Mouse (Mus musculus) CD4-positive, CD25-positive, alpha-beta regulatory T cell, adult 2 months (primary cell): Measurements from ENCODE around the gene S100a10.

ENCODE experiments used
- DNase-seq: peaks from one replicate; pipeline ENCODE4 v3.0.0-alpha.2; 2012; ENCODE audit warnings: low read depth, low spot score

S100a10 gene

DNA sequence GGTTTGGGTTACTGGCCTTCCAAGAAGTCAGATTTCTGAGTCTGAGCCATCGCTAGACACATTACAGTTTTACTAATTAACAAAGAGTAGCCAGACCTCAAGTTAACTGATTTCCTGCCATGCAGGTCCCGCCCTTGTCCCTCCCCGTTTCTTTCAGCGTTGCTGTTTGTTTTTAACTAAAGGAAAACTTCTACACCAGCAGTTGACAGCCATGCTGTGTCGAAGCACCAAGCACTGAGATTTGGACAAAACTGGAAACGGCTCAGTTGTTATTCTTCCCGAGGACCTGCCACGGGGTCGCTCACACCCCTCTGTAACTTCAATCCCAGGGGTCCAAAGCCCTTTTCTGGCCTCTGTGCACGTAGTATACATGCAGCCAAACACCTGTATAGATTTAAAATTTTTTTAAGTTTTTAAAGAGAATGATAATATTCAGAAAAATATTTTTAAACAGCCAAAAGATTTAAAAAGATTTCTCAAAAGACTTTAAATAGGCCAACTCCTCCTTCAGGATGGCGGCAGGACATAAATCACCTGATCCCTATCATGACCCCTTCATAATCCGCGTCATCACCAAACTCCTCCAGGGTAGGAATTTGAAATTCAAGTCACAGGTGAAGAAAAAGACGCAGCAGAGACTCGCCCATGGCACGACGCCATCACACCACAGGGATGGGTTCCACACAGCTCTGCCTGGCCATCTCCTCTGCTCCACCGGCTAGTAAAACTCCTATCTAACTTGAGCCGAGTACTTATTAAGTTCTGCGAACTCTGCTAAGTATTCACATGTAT lies 6.9 kb upstream of the S100a10 start:
- peak; percentile 83 for DNase-seq

DNA sequence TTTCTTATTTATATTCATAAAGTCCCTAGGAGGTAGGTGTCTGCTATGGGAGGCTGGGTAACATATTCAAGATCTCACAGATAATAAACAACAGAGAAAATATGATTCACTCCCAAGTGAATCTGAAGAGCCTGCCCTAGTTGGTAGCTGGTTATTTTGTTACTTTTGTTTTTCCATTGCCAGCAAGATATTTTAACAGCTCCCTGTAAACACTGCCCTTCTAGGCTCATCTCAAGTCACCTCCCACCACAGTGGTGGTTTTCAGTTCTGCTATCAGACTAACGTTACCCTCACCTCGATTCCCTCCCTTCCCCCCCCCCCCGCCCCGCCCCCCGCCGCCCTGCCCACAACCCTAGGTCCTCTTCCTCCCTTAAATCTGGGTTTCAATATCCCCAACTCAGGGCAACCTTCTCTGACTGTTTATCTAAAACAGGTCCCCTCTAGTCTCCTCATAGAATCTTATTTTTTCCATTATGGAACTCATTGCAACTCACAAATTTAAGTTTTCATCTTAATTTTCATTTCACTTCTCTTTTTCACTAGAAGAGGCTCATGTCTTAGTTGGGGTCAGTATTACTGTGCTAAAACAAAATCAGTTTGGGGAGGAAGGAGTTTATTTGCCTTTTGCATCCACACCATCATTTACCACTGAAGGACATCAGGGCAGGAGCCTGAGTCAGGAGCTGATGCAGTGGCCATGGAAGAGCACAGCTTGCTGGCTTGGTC lies 6.2 kb upstream of the S100a10 start:
- peak; percentile 65 for DNase-seq

DNA sequence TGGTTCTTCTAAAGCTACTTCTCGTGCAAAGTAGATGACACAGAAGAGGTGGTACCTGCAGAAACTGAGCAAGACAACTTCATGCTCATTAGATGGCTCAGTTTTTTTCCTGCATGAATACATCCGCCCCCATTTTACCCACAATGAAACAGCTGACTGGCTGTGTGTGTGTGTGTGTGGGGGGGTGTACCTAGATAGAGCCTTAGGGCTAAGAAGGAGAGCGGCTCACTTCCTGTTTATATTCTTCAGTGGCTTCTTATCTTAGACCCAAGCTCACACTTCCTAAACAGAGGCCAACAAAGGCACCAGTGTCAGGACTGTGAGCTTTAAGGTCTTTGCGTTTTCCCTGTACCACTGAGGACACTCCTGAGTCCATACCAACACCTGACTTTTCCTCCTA lies 4.9 kb upstream of the S100a10 start:
- peak; percentile 88 for DNase-seq

DNA sequence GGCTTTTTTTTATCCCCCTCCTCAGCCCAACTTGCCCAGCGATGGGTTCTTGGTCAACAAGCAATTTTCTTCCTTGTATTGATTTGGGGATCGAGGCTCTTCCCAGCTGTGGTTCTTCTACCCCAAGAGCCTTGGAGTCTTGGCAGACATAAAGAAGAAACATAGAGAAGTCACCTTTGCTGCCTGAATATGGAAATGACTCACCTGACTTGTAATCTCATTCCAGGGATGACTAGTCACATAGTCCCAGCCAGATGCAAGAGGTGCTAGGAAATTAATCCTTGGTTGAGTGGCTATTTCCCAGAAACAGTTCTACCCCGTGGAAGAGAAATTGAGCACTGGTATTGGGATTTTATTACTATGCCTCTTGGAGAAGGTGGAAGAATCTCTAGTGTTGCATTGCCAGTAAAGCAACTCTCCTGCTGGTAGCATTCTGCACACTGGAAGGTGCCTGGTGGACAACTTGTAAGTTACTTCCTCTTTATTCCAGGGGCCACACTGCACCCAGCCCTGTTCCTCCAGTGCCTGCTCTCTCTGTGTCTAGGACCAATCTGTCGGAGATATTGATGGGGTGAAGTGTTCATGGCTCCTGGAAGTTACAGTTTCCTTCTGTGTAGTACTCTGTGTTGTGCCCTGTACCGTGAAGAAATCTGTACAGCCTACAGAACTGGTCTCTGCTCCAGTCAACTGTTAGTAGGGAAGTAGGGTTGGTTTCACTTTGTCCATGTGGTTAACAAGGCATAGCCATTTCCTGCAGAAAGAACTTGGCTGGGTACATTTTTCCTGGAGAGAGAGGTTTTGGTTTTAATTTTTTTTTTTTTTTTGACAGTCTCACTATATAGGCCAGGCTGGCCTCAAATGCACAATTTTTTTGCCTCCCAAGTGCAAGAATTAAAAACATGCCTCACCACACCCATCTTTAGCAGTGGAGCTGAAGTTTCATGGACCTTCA lies 2.7 kb upstream of the S100a10 start:
- DNase-seq = peak; percentile 24

DNA sequence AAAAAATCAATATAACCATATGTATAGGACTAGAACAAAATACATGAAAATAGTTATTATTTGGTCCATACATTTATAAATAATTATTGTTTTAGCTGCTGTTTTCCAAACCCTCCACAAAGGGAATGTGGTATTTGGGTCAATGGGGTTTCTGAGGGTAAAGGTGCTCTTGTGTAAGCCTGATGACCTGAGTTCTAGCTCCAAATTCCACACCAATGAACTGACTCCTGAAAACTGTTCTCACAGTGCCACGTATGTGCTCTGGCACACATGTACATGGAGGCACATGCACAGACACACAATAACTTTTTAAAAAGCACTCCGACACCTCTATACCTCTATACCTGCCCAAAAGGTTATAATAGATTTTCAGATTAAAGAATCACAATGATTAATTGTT lies 1.6 kb upstream of the S100a10 start:
- no peak for DNase-seq

- DNase-seq = no peak
Measured at GRCm38 (mm10) chr3:93553765-93554378, 1.0 kb upstream of the S100a10 start.

- peak; percentile 42 for DNase-seq
Measured at GRCm38 (mm10) chr3:93554379-93554980, 400 bp upstream of the S100a10 start.

GRCm38 (mm10) chr3:93555878-93556254 lies 986 bp downstream of the S100a10 start:
- peak; percentile 34 for DNase-seq

- no peak for DNase-seq
Measured at GRCm38 (mm10) chr3:93556599-93556998, 1.7 kb downstream of the S100a10 start.

DNA sequence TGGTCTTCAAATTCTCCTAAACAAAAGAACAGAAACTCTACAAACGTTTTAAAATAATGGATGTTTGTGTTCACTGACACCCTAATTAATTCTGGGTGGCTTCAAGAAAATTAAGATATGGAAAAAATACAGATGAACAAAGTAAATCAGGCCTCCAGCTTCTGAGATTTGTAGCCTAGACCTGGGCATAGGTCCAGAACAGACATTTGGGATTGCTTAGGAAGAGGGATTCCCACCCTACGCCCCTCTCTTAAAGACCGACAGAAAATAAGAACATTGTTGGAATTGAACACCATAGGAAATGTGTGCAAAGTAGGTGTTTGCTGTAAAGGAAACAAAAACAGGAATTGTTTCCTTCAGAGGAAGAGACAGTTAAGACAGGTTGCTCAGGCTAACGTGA lies 2.6 kb downstream of the S100a10 start:
- DNase-seq = no peak

DNA sequence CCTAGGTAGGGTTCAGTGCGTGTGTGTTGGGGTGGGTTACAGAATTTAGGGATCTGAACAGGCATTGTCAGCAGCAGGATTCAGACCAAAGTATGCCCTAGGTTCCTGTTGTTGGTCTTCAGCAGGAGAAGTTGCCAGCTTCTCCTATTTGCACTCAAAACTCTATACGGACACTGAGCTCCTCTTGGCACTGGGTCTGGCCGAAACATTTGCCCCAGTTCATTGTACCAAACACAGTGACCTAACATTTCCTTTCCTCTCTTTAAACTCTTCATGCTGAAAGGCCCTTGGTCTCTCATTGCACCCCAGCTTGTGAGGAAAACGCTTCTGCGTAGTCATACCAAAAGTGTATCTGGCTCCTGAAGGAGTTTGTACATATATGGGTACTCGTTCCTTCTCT lies 5.1 kb downstream of the S100a10 start:
- DNase-seq = no peak

- DNase-seq = peak; percentile 53
Measured at GRCm38 (mm10) chr3:93562372-93562771, 7.5 kb downstream of the S100a10 start.

GRCm38 (mm10) chr3:93563216-93563615 lies 8.3 kb downstream of the S100a10 start:
- no peak for DNase-seq

DNA sequence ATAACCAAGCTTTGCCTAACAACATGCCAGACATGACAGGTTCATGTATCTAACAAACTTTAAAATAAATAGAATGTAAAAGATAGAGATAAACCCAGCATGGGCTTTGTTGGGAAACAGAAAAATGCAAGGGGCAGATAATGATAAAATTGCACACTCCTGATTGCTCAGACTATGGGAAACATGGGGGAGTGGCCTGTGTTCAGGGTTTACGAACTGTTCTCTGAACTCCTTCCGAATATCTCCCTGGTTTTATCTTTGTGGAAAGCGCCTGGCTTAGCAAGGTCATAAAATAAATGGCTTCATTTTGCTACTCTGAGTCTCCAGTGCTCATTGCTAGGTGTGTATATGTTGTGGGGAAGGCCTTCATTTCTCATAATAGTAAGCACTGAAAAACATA lies 12.0 kb downstream of the S100a10 start:
- DNase-seq = no peak

- no peak for DNase-seq
Measured at GRCm38 (mm10) chr3:93567721-93568120, 12.8 kb downstream of the S100a10 start.

GRCm38 (mm10) chr3:93568428-93569040 lies 13.7 kb downstream of the S100a10 start:
- no peak for DNase-seq

- no peak for DNase-seq
Measured at GRCm38 (mm10) chr3:93569046-93569445, 14.2 kb downstream of the S100a10 start.

GRCm38 (mm10) chr3:93572058-93572791 lies 17.3 kb downstream of the S100a10 start:
- DNase-seq = no peak

- DNase-seq = no peak
Measured at GRCm38 (mm10) chr3:93579317-93580038, 24.6 kb downstream of the S100a10 start.
